Mouse (Mus musculus) CH12.LX (cell line): Measurements from ENCODE around the gene Acsl5. TPM values are rescaled to one million over a fixed set of nuclear protein-coding genes. Genes with fewer than 3 reads are reported as not detected.

Experiments
- DNase-seq: peaks from one replicate; pipeline ENCODE4 v3.0.0-alpha.2; 2013; ENCODE audit errors: extremely low read depth
- H3K27ac ChIP-seq: 2 replicates; pipeline ENCODE4 v1.5.1; 2012; ENCODE audit warnings: low read depth, mild to moderate bottlenecking, control low read depth, moderate library complexity; ENCODE audit not compliant: insufficient read depth
- H3K27me3 ChIP-seq: replicated peaks from 2 replicates; pipeline ENCODE3; 2012; ENCODE audit warnings: inconsistent platforms
- H3K36me3 ChIP-seq, 2 experiments: replicated peaks in 1 of 2; 2 replicates each; pipeline versions ENCODE3 to v1.6.1; 2012; ENCODE audit warnings: inconsistent platforms in 1 of 2, low read length in 1 of 2, mild to moderate bottlenecking in 1 of 2, mixed read lengths in 1 of 2, moderate library complexity in 1 of 2; ENCODE audit not compliant: control insufficient read depth in 1 of 2, insufficient read depth in 1 of 2
- H3K4me1 ChIP-seq, 2 experiments: 2 replicates each; pipeline ENCODE4 v1.6.1; 2012; ENCODE audit warnings: inconsistent platforms in 1 of 2, moderate library complexity in 1 of 2; ENCODE audit not compliant: insufficient read depth in 2 of 2, control insufficient read depth in 1 of 2
- H3K4me2 ChIP-seq: 2 replicates; pipeline ENCODE4 v1.6.1; 2012; ENCODE audit warnings: low read depth, mild to moderate bottlenecking, control low read depth; ENCODE audit not compliant: poor library complexity, insufficient read depth, severe bottlenecking
- H3K4me3 ChIP-seq, 3 experiments: fragments of 150-350 bp in 1 of 3; sonication (generic) in 1 of 3; replicated peaks in 1 of 3; 2 replicates each; pipeline versions ENCODE3 to v1.5.1; 2011 to 2012; ENCODE audit warnings: low read depth in 2 of 3, low read length in 2 of 3, mild to moderate bottlenecking in 2 of 3, moderate library complexity in 2 of 3, control low read depth in 1 of 3, improper control_type of control experiment in 1 of 3, inconsistent platforms in 1 of 3, mixed read lengths in 1 of 3; ENCODE audit not compliant: poor library complexity in 1 of 3
- H3K79me2 ChIP-seq: replicated peaks from 2 replicates; pipeline ENCODE4 v1.6.1; 2012; ENCODE audit warnings: mild to moderate bottlenecking, moderate library complexity; ENCODE audit not compliant: control insufficient read depth, poor library complexity, insufficient read depth, severe bottlenecking; ENCODE audit errors: extremely low read depth
- H3K9ac ChIP-seq: 2 replicates; pipeline ENCODE4 v1.6.1; 2012; ENCODE audit warnings: low read depth, mild to moderate bottlenecking, control low read depth, moderate library complexity; ENCODE audit not compliant: insufficient read depth
- H3K9me3 ChIP-seq: replicated peaks from 2 replicates; pipeline ENCODE3; 2012; ENCODE audit warnings: low read length, inconsistent platforms, mixed read lengths
- CHD1 ChIP-seq: IDR thresholded peaks from 2 replicates; pipeline ENCODE4 v1.6.1; 2012; ENCODE audit warnings: low read depth, low read length, improper control_type of control experiment, inconsistent platforms
- CHD2 ChIP-seq: IDR thresholded peaks from 2 replicates; pipeline ENCODE4 v1.6.1; 2011; ENCODE audit warnings: low read length, improper control_type of control experiment
- CTCF ChIP-seq, 2 experiments: IDR thresholded peaks in 1 of 2; conservative IDR thresholded peaks in 1 of 2; 2 replicates each; pipeline ENCODE4 v1.5.1; 2011 to 2012; ENCODE audit warnings: low read depth in 2 of 2, low read length in 2 of 2, improper control_type of control experiment in 1 of 2, inconsistent platforms in 1 of 2, mild to moderate bottlenecking in 1 of 2, moderate library complexity in 1 of 2
- E2F4 ChIP-seq: IDR thresholded peaks from 2 replicates; pipeline ENCODE4 v1.6.1; 2011; ENCODE audit warnings: low read depth, low read length, improper control_type of control experiment; ENCODE audit not compliant: insufficient replicate concordance
- ETS1 ChIP-seq: conservative IDR thresholded peaks from 2 replicates; pipeline ENCODE4 v1.6.1; 2012; ENCODE audit warnings: low read depth, mild to moderate bottlenecking, inconsistent platforms, low read length, improper control_type of control experiment, moderate library complexity
- HCFC1 ChIP-seq: IDR thresholded peaks from 2 replicates; pipeline ENCODE4 v1.6.1; 2012; ENCODE audit warnings: low read depth, mild to moderate bottlenecking, inconsistent platforms, low read length, improper control_type of control experiment
- IRF4 ChIP-seq: IDR thresholded peaks from 2 replicates; pipeline ENCODE4 v1.6.1; 2014; ENCODE audit warnings: low read depth, mild to moderate bottlenecking, inconsistent platforms, low read length, improper control_type of control experiment
- JUN ChIP-seq: IDR thresholded peaks from 2 replicates; pipeline ENCODE4 v1.6.1; 2011; ENCODE audit warnings: low read depth, mild to moderate bottlenecking, low read length, improper control_type of control experiment, moderate library complexity; ENCODE audit not compliant: insufficient read depth
- KAT2A ChIP-seq: IDR thresholded peaks from 2 replicates; pipeline ENCODE4 v1.6.1; 2012; ENCODE audit warnings: low read length, improper control_type of control experiment, inconsistent platforms; ENCODE audit not compliant: insufficient replicate concordance
- MAFK ChIP-seq: IDR thresholded peaks from 2 replicates; pipeline ENCODE4 v1.6.1; 2011; ENCODE audit warnings: low read length, improper control_type of control experiment; ENCODE audit not compliant: insufficient replicate concordance
- MAZ ChIP-seq: IDR thresholded peaks from 2 replicates; pipeline ENCODE4 v1.6.1; 2012; ENCODE audit warnings: low read depth, mild to moderate bottlenecking, inconsistent platforms, low read length, improper control_type of control experiment, moderate library complexity
- NRF1 ChIP-seq: IDR thresholded peaks from 2 replicates; pipeline ENCODE4 v1.6.1; 2014; ENCODE audit warnings: low read depth, mild to moderate bottlenecking, inconsistent platforms, low read length, improper control_type of control experiment, moderate library complexity
- POLR2A ChIP-seq: IDR thresholded peaks from 2 replicates; pipeline ENCODE4 v1.6.1; 2011; ENCODE audit warnings: low read depth, mild to moderate bottlenecking, improper control_type of control experiment, low read length
- RAD21 ChIP-seq: IDR thresholded peaks from 2 replicates; pipeline ENCODE4 v1.6.1; 2011; ENCODE audit warnings: low read depth, mild to moderate bottlenecking, low read length, improper control_type of control experiment, moderate library complexity
- SMC3 ChIP-seq: IDR thresholded peaks from 2 replicates; pipeline ENCODE4 v1.6.1; 2011; ENCODE audit warnings: low read depth, low read length, improper control_type of control experiment
- UBTF ChIP-seq: IDR thresholded peaks from 2 replicates; pipeline ENCODE4 v1.6.1; 2012; ENCODE audit warnings: low read depth, mild to moderate bottlenecking, inconsistent platforms, low read length, improper control_type of control experiment, moderate library complexity
- USF1 ChIP-seq: IDR thresholded peaks from 2 replicates; pipeline ENCODE4 v1.6.1; 2014; ENCODE audit warnings: low read depth, mild to moderate bottlenecking, inconsistent platforms, low read length, improper control_type of control experiment
- ZC3H11A ChIP-seq: IDR thresholded peaks from 2 replicates; pipeline ENCODE4 v1.6.1; 2012; ENCODE audit warnings: low read depth, mild to moderate bottlenecking, inconsistent platforms, low read length, improper control_type of control experiment
- ZKSCAN1 ChIP-seq: IDR thresholded peaks from 2 replicates; pipeline ENCODE4 v1.6.1; 2012; ENCODE audit warnings: low read depth, inconsistent platforms, low read length, improper control_type of control experiment, borderline replicate concordance
- ZMIZ1 ChIP-seq: IDR thresholded peaks from 2 replicates; pipeline ENCODE4 v1.6.1; 2012; ENCODE audit warnings: low read depth, mild to moderate bottlenecking, inconsistent platforms, low read length, improper control_type of control experiment
- ZNF384 ChIP-seq: IDR thresholded peaks from 2 replicates; pipeline ENCODE4 v1.6.1; 2012; ENCODE audit warnings: low read depth, low read length, improper control_type of control experiment, inconsistent platforms
- dilution Hi-C: fragments of 300-500 bp; cut with MboI; formaldehyde crosslinking; loops from 2 replicates; pipeline ENCODE4 v1.14.3; 2020; ENCODE audit warnings: low sequenced_read_pairs; ENCODE audit not compliant: extremely low pct_unique_long_range_greater_than_20kb, extremely low pct_ligation_motif_present
- in situ Hi-C: fragments of 300-500 bp; cut with MboI; formaldehyde crosslinking; loops from 3 replicates; pipeline ENCODE4 v1.14.3; 2019; ENCODE audit warnings: low sequenced_read_pairs, low pct_ligation_motif_present, low pct_unique_long_range_greater_than_20kb, mixed read lengths
- polyA plus RNA-seq: library from polyadenylated mRNA; unstranded; fragments of >175 nt; gene quantifications from 2 replicates; pipeline ENCODE4 v1.2.1, GENCODE M21; 2012; ENCODE audit warnings: low read depth; ENCODE audit not compliant: insufficient read length
- total RNA-seq, 2 experiments: library from RNA; depleted of rRNA; stranded (reverse); fragments of 300-350 nt in 1 of 2; fragments of >200 nt in 1 of 2; gene quantifications; 2 replicates each; pipeline ENCODE4 v1.2.3; 2012 to 2014

Gene Acsl5
- total and polyA plus RNA-seq, 3 experiments, result 126 to 265 (median 196) TPM

- H3K27me3 ChIP-seq, result no peaks in the 10 kb centered on the region
- peaks cover 8% of the 10 kb centered on the region for H3K9me3 ChIP-seq
- no peak overlapping the region for H3K4me3 ChIP-seq
- TF ChIP-seq ZKSCAN1 (no peak), SMC3 (no peak), USF1 (no peak), ZNF384 (no peak), ZC3H11A (no peak), ZMIZ1 (no peak), KAT2A (no peak), JUN (no peak), IRF4 (no peak)
- no peaks in the 10 kb centered on the region for H3K36me3 ChIP-seq
- H3K79me2 ChIP-seq, result no peaks in the 10 kb centered on the region
- no peak overlapping the region for H3K9ac ChIP-seq
- H3K4me1 ChIP-seq, result peaks cover 8 to 30% of the 10 kb centered on the region in 2 experiments
- in situ Hi-C loops (no loop called here), dilution Hi-C loops (no loop called here)
- no peak overlapping the region for H3K27ac ChIP-seq
- DNase-seq, result no peak
- H3K4me2 ChIP-seq, result no peak overlapping the region
Measured at GRCm38 (mm10) chr19:55231081-55231480, 20.7 kb upstream of the Acsl5 start.

GRCm38 (mm10) chr19:55232136-55232535 is 19.6 kb upstream of the Acsl5 start:
- H3K9me3 ChIP-seq, result no peaks in the 10 kb centered on the region
- in situ Hi-C loops, result no loop called here
- no peak overlapping the region for H3K4me3 ChIP-seq
- no peak overlapping the region for H3K4me2 ChIP-seq
- dilution Hi-C loops, result no loop called here
- no peak for TF ChIP-seq CHD1
- no peak for TF ChIP-seq JUN
- TF ChIP-seq HCFC1, result no peak
- TF ChIP-seq POLR2A, result no peak
- no peak for TF ChIP-seq CTCF (conservative IDR thresholded peaks at IDR 0.05 in 1 of 2, IDR thresholded peaks at IDR 0.05 in 1 of 2; ENCODE audit: low read depth in 2 of 2, low read length in 2 of 2)
- no peak for TF ChIP-seq SMC3
- TF ChIP-seq KAT2A, result no peak
- no peak for TF ChIP-seq NRF1
- no peak for TF ChIP-seq E2F4
- no peak for TF ChIP-seq ETS1
- no peak for TF ChIP-seq MAFK
- TF ChIP-seq RAD21, result no peak
- no peak for TF ChIP-seq UBTF
- TF ChIP-seq MAZ, result no peak
- no peak for TF ChIP-seq CHD2
- H3K27ac ChIP-seq, result no peak overlapping the region
- no peaks in the 10 kb centered on the region for H3K79me2 ChIP-seq
- H3K27me3 ChIP-seq, result no peaks in the 10 kb centered on the region
- H3K9ac ChIP-seq, result no peak overlapping the region
- no peak for DNase-seq
- H3K36me3 ChIP-seq, result no peaks in the 10 kb centered on the region
- H3K4me1 ChIP-seq, result peaks cover 10 to 23% of the 10 kb centered on the region in 2 experiments
